Mouse (Mus musculus) megakaryocyte, embryonic 14.5 days (primary cell): Measurements from ENCODE around the gene Clec16a.

ENCODE experiments used
- FLI1 ChIP-seq: IDR thresholded peaks from 2 replicates; pipeline ENCODE4 v1.6.1; 2012; ENCODE audit warnings: low read length, inconsistent platforms, mixed read lengths
- GATA1 ChIP-seq: IDR thresholded peaks from 3 replicates; pipeline ENCODE4 v1.6.1; 2012; ENCODE audit warnings: mixed read lengths, low read length, inconsistent platforms, borderline replicate concordance

GRCm38 (mm10) chr16:10692848-10693247 is 147.7 kb downstream of the Clec16a start:
- no peak for TF ChIP-seq GATA1
- no peak for TF ChIP-seq FLI1
